Mouse (Mus musculus): ENCODE measurements at regions not wholly inside any gene's neighbourhood (a gene's known extent, or its start where the extent isn't known, plus 50 kb on each side); places are given as distances from the start of the nearest gene placed in this dataset.
A peak's percentile ranks its signal among the peaks of the same experiment; 100 is the strongest.

DNA sequence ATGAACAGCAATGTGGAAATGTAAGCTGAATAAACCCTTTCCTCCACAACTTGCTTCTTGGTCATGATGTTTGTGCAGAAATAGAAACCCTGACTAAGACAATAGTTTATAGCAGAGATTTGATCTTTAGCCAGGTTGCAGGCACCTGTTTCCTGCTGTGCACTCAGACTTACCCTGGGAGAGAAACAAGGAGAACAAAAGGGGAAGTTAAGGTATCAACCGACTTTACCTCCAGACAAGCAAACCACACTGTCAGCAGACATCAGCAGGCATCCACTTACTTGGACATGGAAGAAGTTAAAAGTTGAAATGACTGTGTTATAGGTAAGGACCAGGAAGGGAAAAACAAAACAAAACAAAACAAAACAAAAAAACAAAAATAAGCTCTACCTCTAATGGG is 323.7 kb upstream of the Sphkap start:
- ATAC-seq (replicated peaks; ENCODE audit: poor library complexity) = peak; percentile 39; the same call in 1 of the 2 replicates

DNA sequence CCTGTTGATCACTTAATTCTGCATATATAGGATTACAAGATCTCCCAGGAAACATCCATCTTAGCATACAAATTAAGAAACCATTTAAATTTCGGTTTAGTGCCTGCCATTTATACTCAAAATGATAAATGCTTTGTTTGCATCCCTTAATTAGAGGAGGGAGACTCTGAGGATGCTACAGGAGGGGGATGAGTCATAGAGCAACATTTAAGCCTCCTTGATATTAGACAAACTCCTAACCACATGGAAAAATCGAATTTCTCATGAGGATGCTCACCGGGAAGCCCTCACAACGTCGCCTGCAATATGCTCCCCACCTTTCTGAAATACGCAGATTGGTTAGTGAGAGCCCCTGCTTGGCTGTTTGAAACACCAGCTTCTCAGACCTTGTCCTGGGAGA is 320.8 kb upstream of the Sphkap start:
- no peak for ATAC-seq (replicated peaks; ENCODE audit: poor library complexity)

DNA sequence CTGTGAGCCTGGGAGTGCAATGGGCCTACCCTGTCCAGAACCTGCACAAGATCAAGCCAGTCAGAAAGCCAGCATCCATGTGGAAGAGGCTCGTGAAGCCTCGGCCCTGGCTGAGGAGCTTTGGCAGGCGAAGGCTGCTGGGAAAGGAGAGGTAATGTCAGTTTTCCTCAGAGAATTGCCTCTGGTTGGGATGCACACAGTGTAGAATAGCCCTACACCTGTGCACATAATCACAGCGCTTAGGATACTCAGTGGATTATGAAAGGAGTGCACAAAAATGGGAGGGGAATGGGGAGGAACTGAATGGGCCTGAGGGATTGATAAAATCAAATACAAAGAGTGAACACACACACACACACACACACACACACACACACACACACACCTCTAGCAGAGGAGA is 319.9 kb upstream of the Sphkap start:
- no peak for ATAC-seq (replicated peaks; ENCODE audit: poor library complexity)

DNA sequence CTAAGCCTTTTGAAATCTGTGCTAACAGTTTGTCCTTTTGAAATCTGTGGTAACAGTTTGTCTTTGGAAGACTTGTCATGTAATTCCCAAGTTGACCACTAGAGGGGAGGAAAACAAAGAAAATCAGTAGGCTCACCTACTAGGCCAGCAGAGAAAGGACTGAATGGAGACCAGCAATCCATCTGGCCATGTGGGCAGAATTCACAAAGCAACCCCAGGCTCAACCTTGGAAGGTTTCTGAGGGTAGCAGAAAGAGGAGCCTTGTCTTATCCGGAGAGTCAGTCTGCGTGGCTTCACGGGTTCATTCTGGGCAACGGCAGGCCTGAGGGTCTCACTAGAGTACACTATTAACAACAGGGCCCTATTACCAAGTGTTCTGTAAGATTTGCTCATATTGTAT is 319.2 kb upstream of the Sphkap start:
- ATAC-seq (replicated peaks; ENCODE audit: poor library complexity) = peak; percentile 74

DNA sequence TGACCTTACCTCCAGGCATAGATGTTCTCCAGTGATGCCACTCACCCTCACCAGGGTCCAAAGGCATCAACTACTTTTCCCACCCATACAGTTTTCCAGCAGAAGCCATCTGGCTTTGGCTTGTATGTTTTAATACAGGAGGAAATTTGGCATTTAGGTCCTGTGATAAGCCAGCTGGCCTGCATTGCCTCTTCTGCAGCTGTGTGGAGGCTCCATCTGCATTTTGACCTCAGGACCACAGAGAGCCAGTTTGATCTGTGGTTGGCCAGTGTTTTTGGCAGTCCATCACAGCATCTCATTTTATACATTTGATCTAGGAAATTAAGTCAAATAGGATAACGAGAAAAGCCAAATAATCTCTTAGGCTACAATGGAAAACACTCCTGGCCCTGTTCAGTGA is 315.1 kb upstream of the Sphkap start:
- no peak for ATAC-seq (replicated peaks; ENCODE audit: poor library complexity)

DNA sequence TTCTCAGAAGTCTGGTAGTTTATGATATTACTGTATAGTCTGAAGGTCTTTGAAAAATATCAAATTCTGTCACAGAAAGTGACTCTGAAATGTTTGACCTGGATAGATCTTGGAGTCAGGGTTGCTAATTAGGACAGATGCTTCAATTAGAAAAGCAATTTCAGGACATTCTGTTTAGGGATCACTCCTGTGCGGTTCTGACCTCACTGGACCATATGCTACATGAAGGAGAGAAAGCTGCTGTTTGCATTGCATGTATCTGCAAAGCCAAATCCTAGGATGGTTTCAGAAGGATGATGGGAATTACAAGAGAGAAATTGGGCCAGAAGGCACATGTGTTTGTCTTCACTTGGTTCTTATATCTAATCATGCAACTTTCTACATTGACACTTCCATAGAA is 312.2 kb upstream of the Sphkap start:
- no peak for ATAC-seq (replicated peaks; ENCODE audit: poor library complexity)

DNA sequence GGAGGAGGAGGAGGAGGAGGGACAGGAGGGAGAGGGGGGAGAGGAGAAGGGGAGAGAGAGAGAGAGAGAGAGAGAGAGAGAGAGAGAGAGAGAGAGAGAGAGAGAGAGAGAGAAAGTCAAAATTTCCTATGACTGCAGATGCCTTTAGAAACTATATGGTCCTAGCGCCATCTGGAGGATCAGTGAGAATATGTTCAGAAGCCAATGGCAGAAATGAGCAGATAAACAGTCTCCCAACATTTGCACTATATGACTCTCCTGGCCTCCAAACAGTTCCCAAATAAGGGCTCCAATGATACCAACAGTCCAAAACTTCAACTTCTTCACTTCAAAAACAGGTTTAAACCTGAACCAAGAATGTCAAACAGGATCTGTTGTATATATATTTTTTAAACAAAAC is 309.1 kb upstream of the Sphkap start:
- 0 out of 2 replicates have a peak, but pooled peaks have one; percentile 44 for ATAC-seq (replicated peaks; ENCODE audit: poor library complexity)

DNA sequence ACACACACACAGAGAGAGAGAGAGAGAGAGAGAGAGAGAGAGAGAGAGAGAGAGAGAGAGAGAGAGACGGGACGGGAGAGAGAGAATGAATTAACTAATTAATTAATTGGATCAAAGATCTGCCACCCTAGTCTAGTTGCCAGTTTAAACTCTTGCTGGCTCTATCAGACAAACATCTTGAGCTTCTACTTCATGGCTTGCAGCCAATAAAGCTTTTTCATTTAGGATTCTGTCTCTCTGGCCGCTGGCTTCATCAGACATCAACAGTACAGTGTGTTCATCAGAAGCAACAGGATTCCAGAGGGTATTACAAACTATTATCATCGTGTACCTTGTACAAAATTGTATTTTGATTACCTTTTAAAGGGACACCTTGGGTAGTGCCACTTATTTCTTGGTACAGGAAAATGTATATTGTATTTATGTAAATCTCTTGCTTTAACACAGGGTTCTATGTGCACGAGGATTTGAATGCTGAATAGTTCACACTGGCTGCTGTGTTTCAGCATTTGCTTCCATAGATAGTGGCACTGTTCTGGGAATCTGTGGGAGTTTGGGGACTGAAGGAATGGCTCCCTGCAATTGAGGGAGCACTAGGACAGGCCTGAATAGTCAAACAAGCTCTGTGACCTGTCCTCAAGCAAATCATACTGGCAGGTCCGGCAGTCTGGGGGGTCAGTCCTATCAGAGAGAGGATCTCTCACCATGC is 293.9 kb upstream of the Sphkap start:
- ATAC-seq (replicated peaks; ENCODE audit: poor library complexity) = no peak

DNA sequence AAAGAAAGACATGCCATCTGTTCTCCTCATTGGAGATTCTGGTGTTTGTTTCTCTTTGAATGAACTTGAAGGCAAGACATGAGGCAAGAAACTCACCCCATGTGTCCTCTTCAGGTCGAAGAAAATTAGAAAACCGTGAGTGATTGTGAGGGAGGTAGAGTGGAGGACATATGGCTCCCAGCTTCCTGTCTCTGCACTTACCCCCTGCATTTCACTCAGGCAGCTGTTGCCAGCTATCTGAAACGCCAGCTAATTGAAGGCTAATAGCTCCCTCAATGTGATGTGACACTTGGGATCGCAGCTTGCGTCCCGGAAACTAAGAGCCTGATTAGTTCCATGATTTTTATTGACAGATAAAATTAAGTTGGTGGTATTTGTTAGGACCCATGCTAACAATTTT is 289.4 kb upstream of the Sphkap start:
- no peak for ATAC-seq (replicated peaks; ENCODE audit: poor library complexity)

DNA sequence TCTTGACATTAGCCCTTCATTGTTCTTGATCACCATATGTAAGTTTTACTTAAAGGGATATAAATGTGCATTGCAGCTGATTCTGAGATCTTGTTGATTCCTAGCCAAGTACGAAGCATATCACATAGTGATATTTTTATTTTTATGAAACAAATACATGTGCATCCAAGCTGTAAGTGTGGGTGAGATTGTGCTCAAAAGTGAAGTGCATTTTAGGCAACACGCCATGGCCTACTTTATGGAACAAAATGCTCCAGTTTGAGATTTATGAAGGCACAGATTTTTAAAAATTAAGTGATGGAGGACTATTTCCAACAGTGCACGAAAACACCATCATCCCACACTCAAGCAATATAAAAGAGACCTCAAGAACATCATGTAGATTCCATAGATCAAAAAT is 277.2 kb upstream of the Sphkap start:
- ATAC-seq (replicated peaks; ENCODE audit: poor library complexity) = no peak

DNA sequence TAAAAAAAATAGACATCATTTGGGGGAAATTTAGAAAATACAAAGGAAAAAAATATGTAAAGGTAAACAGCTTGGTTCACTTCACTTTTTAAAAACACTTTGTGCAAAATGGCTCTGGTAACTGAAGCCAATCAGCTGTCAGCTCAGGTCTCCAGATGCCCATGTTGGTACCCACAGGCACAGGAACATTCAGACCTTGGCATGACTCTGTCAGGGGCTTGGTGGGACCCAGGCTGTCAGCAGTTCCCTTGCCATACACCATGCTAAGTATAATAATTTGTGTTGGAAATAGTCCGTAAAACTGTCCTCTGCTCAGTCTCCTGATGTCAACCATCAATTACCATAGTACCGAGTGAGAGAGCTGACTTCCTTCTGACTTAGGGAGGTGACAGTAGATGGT is 257.3 kb upstream of the Sphkap start:
- no peak for ATAC-seq (replicated peaks; ENCODE audit: poor library complexity)

DNA sequence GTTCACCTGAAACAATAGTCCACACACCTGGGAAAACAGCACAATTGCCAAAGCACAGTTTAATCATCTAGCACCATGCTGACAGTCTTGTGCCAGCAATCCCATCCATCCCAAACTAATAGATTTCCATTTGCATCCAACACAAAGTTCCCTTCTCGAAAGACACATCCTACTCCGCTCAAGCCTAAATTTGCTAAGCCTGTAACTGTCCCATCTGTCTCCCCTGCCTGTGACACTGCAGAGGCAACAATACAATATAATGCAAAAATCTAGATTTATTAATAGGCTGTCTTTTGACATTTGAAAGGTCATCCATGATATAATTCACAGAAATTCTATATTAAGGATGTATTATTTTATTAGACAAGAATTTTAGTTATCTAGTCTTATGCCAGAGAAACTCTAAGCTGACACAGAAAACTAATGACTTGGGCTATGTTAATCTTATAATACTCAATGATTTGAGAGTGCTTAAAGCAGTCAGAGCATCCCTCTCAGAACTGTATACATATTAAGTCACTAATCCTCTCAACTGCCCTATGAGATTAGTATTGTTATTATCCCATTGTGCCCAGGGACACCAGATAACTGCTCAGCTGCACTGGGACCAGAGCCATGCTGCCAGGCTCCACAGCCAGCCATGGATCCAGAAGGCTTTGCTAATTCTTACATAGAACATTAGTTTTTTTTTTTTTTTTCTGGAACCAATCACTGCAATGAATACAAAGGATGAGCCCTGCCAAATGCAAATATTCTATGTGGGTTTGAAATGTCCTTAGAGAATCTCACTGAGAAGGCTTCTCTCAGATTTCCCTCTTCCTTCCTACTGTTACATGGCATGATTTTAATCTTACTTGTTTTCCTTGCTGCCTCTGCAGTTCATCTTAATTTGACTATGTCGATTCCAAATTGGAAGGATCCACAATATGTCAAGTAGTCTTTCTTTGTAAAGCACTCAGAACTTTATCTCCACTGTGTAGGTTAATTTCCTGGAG is 254.1 kb upstream of the Sphkap start:
- ATAC-seq (replicated peaks; ENCODE audit: poor library complexity) = no peak

DNA sequence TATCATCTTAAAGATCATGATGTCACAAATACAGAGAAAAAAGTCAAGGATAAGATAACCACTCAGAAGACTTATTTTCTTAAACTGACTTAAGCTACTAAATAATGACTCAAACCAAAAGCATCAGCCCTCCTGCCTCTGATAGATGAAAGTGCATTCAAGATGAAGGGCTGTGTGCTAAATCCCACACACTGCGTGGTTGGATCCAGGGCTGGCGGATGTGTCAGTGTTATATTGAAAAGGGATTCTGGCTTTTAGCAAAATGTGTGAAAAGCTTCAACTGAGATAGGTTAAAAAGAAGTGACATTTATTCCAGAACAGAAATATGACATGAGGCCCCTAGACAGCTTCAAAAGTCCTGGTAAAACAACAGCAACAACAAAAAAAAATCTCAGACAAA is 245.7 kb upstream of the Sphkap start:
- no peak for ATAC-seq (replicated peaks; ENCODE audit: poor library complexity)

DNA sequence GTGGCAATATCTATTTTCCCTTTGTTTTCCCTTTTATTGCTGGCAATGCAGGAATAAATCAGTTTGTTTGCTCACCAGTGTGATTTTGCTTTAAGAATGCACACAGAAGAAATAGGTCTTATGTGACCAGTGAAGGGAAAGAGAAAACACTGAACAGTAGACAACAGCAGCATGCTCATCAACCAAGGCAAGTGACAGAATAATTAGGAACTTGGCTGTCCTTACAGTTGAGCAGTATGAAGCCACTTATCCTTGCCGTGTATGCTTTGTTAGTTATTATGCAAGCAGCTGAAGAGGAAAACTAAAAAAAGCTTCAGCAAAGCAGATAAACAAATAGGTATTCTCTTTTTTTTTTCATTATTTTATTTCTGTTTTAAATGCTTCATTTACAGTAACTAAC is 237.6 kb upstream of the Sphkap start:
- no peak for ATAC-seq (replicated peaks; ENCODE audit: poor library complexity)

DNA sequence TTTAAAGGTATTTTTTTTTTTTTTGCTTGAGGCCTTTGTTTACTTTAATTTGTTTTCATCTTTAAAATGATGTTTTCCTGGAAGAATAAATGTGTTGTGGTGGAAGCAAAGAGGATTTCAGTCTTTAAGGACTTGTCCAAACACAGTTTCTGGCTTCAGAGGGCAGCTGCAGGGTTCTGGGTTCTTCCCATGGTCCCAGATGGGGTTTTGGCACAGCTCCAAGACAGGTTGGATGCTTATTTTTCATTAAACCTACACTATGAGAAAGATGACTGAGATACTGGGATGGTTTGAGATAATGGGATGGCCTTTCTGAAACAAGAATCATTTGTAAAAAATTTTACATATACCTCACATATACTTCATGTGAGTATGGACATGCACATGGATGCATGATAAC is 234.7 kb upstream of the Sphkap start:
- no peak for ATAC-seq (replicated peaks; ENCODE audit: poor library complexity)

DNA sequence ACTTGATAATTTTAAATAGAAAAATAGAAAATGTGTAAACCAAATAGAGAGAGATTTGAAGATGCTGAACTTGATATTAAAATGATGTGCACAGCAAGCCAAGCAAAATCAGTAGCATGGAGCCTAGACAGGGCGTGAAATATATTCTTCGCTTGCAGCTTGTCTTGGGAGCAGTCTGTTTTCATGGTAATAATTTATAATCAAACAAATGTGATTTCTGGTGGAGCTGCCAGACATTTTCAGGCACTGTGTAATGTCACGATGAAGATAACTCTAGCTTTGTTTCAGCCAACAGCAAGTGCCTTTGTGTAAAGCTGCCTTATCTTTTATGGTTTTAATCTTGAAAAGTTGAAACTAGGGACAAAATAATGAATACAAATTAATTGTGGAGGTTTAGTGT is 228.1 kb upstream of the Sphkap start:
- no peak for ATAC-seq (replicated peaks; ENCODE audit: poor library complexity)

DNA sequence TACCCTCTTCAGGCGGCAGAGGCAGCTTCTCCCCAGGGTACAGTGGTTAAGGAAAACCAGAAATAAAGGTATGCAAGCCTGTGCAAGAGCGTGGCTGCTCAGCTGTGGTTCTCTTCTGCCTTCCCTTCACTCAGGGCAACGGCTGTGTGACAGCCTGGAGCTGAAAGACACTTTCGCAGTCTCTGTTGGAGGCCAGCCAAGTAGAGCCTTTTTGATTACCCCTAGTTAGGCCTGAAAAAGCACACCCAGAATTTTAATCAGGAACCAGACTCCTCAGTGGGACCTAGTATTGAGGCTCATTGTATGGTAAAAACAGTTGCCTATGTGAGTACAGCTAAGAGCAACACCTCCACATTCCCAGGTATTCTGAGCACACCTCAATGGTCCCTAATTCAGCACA is 223.8 kb upstream of the Sphkap start:
- no peak for ATAC-seq (replicated peaks; ENCODE audit: poor library complexity)

DNA sequence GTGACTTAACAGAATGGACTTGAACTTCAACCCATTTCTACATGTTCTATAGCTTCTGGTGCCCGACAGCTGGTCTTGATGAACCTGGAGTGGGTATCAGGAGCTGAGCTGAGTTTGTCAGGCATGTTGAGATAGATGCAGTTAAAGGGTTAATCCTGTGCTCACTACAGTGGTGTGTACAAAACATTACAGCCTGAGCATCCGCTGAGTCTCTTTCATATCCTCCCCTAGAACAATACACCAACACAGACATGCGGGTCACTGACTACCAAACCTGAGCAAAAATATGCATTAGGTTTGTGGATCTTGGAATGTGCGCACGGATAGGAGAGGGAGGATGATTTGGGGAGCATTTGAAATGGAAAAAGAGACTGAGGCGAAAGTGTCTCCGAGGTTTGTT is 223.4 kb upstream of the Sphkap start:
- no peak for ATAC-seq (replicated peaks; ENCODE audit: poor library complexity)

DNA sequence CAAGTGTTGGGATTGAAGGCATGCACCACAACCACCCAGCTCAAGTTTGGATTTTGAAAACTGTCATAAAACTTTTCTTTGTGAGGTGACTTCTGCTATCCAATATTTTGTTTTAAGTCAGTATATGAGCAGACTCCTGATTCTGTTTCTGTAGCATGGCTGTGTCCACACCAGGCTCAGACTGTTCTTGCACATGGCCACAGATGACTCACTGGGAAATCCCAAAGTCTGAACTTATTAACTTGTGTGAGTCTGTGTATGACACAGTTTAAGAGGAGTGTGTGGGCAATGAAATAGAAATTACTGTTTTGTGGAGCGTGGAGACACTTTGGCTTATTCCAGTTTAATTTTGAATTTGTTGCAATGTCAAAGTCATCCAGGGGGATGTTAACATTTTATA is 179.3 kb upstream of the Sphkap start:
- ATAC-seq (replicated peaks; ENCODE audit: poor library complexity) = no peak

DNA sequence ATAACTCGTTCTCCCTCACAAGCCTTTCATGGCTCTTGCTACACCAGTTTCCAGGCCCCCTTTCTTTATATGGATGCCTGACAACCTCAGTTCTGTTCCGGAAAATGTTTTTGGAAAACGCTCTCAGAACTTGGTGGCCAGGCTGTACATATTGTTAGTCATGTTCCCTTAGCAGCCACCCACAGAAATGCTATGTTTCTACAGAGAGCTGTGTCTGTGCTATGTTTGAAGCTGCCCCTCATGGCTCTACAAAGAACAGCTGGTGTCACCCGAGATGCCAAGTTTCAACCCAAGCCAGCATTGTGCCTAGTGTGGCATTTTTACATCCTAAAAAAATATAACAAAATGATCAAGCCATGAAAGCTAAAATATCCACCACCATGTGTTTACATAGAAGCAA is 175.0 kb upstream of the Sphkap start:
- ATAC-seq (replicated peaks; ENCODE audit: poor library complexity) = no peak

DNA sequence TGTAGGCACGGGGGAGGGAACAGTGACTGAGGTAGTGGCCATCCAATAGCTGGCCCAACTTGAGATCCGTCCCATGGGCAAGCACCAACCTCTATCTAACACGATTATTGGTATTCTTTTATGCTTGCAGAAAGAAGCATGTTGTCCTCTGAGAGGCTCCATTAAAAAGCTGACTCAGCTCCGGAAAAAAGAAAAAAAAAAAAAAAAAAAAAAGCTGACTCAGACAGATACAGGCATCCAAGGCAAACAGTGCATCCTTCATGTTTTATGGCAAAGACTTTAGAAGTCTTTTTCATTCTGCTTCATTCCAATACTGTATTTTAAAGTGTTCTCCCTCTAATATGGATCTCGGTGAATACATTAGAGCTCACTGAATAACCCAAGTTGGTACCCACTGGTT is 162.0 kb upstream of the Sphkap start:
- ATAC-seq (replicated peaks; ENCODE audit: poor library complexity) = no peak

DNA sequence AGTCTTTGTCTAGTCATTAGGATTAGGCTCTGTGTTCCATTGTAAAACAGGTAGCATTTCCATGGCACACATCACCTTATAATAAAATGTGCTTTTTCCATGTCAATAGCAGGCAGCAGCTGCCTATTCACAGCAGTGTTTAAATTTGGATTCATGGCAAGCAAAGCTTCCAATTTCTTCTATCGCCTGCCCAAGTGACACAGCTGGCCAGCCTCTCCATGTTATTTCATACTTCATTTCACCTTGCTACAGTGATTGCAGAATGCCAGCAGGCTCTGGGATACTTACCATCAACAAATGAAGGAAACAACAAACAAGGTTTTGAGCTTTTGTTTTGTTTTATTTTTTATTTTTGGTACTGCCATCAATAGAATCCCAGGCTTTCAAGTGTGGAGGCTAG is 160.7 kb upstream of the Sphkap start:
- ATAC-seq (replicated peaks; ENCODE audit: poor library complexity) = no peak
